Mouse (Mus musculus) spleen, adult 12 weeks (tissue): Measurements from ENCODE around the gene Wasf2.

Experiments used
- DNase-seq: peaks from one replicate; pipeline ENCODE4 v3.0.0; 2022; ENCODE audit warnings: low spot score

The Wasf2 gene

DNA sequence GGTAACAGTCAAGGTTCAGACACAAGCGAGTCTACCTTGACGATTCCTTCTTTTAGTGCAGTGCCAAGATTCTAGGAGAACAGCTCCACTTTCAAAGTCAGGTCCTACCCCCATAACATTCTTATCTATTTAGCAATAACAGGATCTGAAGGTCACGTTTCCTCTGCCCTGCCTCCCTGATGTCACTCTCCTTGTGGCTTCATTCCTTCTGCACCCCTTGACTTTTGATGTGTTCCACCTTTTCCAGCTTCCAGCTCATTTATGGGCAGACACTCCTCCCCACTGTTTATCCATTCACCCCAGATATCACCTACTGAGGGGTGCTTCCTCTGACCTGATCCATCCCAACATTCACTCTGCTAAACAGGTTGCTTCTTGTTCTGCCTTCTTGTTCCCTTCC is 3.2 kb upstream of the Wasf2 start:
- no peak for DNase-seq

DNA sequence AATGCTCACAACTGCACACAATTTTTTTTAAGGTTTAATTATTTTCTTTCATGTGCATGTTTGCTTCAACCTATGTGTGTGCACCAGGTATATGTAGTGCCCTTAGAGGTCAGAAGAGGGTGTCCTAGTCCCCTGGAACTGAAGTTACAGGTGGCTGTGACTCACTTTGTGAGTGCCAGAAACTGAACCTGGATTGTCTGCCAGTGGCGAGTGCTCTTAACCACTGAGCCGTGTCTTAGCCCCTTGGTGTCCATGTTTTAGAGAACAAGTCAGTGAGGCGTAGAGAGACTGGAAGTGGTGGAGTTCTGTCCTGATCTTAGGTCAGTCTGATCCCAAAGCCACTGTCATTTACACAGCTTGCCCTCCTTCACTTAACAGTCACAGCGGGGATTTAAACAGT is 2.4 kb upstream of the Wasf2 start:
- DNase-seq: no peak

DNA sequence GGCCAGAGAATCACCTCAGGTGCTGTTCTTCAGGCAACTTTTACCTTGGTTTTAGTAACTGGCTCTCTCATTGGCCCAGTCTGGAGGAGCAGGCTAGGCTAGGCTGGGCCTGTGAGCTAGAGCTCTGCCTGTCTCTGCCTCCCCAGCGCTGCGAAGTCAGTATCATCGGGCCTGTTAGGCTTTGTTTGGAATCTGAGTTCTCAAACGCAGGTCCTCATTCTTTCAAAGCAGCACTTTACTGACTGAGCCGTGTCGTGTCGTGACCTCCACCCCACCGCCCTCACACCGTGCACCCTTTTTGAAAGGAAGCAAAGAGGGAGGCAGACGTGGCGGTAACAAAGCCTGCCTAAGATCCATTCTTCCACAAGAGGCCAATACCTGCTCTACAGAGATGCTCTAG is 914 bp upstream of the Wasf2 start:
- DNase-seq: no peak

GRCm38 (mm10) chr4:133130890-133131741 is 811 bp downstream of the Wasf2 start:
- peak; percentile 34 for DNase-seq

DNA sequence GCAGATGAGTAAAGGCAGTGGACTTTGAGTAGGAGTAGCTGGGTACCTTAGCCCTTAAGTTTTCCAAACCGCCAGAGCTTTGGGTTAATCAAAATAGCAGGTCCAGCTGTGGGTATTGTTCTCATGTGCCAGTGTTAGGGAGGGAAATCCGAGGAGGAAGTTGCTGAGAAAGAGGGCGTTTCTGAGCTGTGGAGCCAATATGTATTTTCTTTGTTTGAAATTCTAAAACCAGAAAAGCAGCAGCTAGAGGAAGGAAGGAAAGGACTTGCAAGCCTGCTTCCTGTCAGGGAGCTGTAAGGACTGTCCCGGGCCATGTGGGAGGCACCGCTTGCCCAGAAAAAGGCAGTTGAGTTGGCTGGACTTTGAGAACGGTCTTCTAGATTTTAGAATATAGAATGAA is 1.7 kb downstream of the Wasf2 start:
- no peak for DNase-seq

DNA sequence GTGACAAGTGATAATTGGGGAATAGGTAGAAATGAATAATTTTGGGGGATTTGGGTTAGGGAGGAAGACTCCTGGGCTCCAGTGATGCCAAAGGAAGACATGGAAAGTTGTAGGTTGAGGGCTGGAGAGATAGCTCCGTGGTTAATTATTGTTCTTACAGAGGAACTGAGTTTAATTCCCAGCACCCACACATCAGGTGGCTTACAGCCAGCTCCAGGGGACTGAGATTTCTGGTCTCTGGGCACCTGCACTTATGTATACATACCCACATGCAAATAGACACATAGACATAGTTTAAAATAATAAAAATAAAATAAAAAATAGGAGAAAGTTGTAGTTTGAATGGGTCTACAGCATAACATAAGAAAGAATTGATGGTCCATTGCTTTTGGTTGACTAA is 6.6 kb downstream of the Wasf2 start:
- no peak for DNase-seq

GRCm38 (mm10) chr4:133138971-133139370 is 8.7 kb downstream of the Wasf2 start:
- no peak for DNase-seq

DNA sequence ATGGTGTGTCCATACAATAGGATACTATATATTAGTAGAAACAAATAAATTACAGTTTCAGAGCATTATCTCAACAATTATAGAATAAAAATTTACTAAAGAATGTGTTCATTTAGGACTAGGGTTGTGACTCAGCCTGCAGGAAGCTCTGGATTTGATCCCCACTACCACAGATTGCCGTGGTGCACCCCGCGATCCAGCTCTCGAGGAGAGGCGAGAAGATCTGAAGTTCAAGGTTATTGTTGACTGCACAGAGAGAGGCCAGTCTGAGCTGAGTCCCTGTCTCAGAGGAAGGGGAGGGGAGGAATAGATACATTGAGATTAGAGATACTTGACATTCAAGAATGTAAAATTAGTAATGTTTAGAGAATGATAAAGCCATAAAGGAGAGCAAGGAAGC is 24.7 kb downstream of the Wasf2 start:
- no peak for DNase-seq

GRCm38 (mm10) chr4:133155726-133156125 is 25.4 kb downstream of the Wasf2 start:
- no peak for DNase-seq

- DNase-seq: no peak
Observed at GRCm38 (mm10) chr4:133156422-133156821, 26.1 kb downstream of the Wasf2 start.

- no peak for DNase-seq
Observed at GRCm38 (mm10) chr4:133156831-133157230, 26.5 kb downstream of the Wasf2 start.

DNA sequence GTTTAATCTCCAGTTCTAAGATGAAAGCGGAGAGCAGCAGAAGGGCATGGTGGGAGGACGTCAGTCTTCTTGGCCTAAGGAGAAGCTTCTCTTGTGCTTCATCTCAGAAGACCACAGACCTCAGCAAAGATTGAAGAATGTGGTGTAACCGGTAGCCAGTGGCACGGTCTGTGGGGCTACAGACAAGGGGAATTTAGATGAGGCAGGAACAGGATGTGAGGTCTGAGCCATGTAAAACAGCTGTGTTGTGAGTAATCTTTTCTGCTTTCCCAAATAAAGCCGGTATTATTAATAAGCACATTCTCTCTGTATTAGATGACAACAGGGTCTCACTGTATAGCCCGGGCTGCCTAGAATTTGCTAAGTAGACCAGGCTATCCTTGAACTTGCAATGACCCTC is 28.8 kb downstream of the Wasf2 start:
- DNase-seq: no peak

GRCm38 (mm10) chr4:133159646-133160045 is 29.3 kb downstream of the Wasf2 start:
- DNase-seq: no peak

- no peak for DNase-seq
Observed at GRCm38 (mm10) chr4:133160211-133160610, 29.9 kb downstream of the Wasf2 start.

- no peak for DNase-seq
Observed at GRCm38 (mm10) chr4:133160821-133161220, 30.5 kb downstream of the Wasf2 start.

GRCm38 (mm10) chr4:133162196-133162595 is 31.9 kb downstream of the Wasf2 start:
- no peak for DNase-seq

DNA sequence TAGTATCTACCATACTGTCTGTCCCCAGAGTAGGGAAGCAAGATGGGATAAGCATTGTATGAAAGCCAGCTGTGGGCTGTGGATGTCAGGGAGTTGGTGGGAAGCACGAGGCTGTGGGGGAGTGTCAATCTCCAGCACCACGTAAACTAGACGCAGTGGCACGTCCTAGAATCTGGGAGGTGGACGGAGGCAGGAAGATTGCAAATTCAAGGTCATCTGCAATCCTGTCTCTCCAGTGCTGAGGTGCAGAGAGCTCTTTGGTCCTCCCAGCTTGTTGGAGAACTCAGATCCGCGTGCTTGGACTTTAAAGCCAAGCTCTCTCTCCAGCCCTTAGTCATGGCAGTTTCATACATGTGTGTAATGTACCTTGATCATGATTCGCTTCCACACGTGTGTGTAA is 36.5 kb downstream of the Wasf2 start:
- DNase-seq: no peak

GRCm38 (mm10) chr4:133169237-133170055 is 39.1 kb downstream of the Wasf2 start:
- DNase-seq: no peak

GRCm38 (mm10) chr4:133170056-133170524 is 39.8 kb downstream of the Wasf2 start:
- DNase-seq: no peak

DNA sequence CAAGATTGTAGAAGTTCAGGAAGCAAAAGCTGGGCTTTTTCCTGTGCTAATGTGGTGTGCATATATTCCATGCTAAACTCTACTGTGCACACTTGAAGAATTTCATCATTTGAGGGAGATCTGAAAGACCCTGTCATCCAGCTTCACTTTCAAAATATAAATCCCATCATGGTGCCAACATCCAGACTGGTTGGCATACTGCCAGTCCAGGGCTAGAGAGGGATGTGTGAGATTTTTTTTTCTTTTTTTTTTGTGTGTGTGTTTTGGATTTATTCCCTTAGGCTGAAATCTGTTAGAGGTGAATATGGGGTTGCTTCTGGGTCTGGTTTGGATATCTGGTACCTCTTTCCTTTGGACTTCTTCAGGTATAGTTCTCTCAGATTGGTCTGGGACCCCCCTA is 40.3 kb downstream of the Wasf2 start:
- DNase-seq: no peak

- no peak for DNase-seq
Observed at GRCm38 (mm10) chr4:133172451-133172850, 42.1 kb downstream of the Wasf2 start.

DNA sequence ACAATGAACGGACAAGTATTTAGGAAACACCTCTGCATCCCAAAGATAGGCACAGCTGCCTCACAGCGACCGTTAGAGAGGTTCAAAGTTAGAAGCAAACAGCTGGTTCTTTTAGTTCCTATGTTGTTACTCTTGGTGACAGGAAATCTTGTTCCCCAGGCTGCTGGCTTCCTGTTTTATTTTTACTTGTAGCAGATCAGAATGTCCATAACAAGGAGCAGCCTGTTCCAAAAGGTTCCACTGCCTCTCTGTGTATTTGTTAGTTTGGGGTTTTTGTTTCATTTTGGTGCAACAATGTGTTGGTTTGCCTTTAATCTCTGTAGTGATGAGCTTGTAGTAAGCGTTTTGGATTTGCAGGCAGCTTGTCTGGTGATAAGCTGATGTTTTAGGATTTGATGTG is 44.1 kb downstream of the Wasf2 start:
- DNase-seq: no peak

- no peak for DNase-seq
Observed at GRCm38 (mm10) chr4:133175274-133175673, 45.0 kb downstream of the Wasf2 start.
